Mouse (Mus musculus) spleen, embryonic (tissue): ENCODE measurements around the gene Uqcrc1.

ENCODE experiments used
- CTCF ChIA-PET: fragments of 350-600 bp; sonication (Branson Sonifier 250); formaldehyde crosslinking; loops from one replicate; lab custom pipeline; 2022; lab: Charles Lee

Uqcrc1 gene

DNA sequence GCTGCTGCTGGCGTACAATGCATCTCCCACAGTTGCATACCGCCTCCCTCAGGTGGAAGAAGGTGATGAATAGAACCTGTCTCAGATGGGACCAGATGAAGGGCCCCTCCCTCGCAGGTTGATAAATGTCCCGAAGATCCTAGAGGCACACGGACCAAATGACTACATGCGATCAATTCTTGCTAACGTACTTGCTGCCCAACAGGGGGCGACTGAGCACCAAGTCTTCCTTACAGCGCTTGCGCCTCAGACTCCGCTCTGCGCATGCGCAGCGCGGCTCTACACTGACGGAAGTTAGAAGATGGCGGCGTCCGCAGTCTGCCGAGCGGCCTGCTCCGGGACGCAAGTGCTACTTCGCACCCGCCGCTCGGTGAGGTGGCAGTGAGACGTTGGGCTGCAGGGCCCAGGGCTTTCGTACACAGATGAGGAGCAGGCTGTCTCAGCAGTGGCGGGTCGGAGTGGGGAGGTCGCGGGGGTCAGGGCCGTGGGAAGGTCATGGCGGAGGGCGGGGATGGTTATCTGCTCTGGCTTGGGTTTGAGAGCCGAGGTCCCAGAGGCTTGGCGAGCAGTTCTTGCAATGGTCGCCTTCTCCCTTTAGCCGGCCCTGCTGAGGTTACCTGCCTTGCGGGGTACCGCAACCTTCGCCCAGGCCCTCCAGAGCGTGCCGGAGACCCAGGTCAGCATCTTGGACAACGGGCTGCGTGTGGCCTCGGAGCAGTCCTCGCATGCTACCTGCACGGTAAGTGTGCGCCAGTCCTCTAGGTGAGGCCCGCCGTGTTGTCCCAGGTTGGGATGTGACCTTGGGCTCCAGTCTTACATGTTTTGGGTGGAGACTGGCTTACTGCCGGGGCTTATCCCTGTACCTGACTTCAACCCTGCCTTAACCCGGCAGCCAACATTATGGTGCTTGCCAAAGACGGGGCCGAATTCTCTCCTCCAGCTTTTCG, at the start of gene Uqcrc1:
Gene Uqcrc1, plus strand, starts transcription at position 216 of the 947 bp plus-strand sequence.
- CTCF ChIA-PET: interaction anchor here (0.7 kb wide), 1 partner anchor 101 kb away, joined by 3 read pairs; no protein-coding TSS in a partner anchor

DNA sequence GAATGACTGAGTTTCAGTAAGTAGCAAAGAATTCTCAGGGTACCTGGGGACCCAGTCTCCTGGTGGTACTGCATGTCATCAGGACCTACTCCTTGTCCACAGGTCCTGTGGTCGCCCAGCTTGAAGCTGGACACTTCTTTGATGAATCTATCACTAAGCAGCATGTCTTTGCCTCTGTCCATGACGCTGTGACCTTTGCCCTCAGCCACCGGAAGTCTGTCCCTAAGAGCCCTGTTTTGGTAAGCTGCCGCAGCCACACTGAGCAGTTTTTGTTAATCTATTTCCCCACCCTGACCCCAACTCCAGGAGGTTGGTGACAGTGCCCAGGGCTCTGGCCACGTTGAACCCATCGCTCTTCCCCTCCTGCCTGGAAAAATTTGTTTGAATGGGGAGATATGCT, 24.1 kb upstream of the Uqcrc1 start:
- CTCF ChIA-PET: no interaction called here

DNA sequence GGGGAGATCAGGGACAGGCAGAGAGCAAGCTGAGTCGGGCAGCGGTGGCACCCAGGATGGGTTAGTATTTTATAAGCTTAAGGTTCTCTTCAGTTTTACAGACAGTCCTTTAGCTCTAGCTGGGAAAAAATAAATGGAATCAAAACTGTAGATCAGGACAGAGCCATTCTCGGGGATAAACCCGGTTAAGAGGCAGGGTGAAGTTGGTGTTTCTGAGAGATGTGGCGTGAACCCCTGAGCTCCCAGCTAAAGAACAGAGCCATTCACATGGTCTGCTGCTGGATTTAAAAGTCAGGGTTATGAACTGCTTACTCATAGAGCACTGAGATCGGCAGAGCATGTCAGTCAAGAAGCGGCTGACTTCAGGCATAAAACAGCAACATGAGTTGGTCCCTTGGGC, 23.3 kb upstream of the Uqcrc1 start:
- CTCF ChIA-PET: no interaction called here

DNA sequence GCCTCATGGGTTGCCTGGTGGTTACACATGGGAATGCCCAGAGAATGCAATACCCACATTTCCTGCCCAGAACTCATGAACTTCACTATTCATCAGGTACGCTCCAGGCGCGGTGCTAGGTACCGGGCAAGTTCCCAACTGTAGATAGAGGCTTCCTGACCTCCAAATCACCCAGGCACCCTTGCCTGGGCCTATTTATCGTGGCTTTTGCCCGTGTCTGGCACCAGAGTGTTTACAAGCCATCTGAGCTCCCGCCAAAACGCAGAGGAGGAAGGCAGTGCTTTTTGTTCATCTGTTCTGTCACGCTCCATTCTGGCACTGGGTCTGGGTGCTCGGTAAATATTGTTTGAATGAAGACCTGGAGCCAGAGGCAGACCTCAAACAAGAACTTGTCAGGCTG, 22.8 kb upstream of the Uqcrc1 start:
- CTCF ChIA-PET: no interaction called here

DNA sequence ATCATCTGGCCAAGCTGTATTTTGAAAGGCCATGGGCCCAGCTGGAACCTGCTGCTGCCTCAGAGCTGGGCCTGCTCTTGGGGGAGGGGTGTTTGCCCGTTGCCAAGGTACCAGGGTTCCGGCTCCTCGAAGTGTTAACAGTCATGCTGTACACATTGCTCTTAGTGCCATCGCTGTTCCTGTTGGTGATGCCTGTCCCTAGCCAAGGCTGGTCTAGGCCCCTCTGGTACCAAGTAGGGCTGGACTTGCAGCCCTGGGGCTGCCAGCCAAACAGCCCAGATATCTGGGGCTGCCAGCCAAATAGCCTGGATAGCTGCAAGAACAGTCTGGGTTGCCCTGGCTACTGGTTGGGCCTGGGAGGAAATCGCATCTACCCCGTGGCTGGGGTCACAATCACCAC, 21.9 kb upstream of the Uqcrc1 start, which contains the start of gene Tmem89:
Gene Tmem89, plus strand, starts transcription at position 129 of the 400 bp plus-strand sequence.
- CTCF ChIA-PET: no interaction called here

DNA sequence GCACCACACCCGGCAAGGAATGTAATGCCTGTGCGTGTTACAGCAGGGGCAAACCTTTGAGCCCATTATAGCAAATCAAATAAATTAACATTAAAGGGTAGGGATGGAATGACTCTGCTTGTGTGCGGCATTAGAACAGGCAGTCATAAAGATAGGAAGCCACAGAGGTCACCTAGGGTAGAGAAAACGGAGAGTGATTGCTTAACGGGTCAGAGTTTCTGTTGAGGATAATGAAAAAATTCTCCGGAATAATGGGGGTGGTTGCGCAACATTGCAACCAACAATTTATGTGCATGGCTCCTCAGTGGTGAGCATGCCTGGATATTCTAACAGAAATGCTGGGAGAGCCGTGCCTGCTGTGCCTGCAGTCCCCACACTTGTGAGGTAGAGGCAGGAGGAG, 10.5 kb upstream of the Uqcrc1 start:
- CTCF ChIA-PET: no interaction called here

DNA sequence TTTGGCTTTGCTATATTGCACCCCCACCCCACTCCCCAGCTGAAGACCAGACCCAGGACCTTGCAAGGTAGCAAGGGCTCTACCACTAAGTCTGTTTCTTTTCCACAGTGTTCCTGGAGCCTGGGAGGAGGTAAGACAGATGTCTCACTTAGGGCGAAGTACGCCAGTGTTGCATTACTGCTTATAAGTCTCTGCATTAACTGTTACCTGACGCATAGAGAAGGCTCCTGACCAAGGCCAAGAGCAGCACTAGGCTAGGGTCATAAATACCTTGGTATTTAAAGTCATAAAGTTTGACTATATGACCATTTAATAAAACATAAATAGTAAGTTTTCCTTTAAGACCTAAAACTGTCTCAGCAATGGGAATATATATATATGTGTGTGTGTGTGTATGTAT, 8.0 kb upstream of the Uqcrc1 start:
- CTCF ChIA-PET: interaction anchor here (0.6 kb wide), 1 partner anchor 1347 kb away, joined by 6 read pairs; no protein-coding TSS in a partner anchor

DNA sequence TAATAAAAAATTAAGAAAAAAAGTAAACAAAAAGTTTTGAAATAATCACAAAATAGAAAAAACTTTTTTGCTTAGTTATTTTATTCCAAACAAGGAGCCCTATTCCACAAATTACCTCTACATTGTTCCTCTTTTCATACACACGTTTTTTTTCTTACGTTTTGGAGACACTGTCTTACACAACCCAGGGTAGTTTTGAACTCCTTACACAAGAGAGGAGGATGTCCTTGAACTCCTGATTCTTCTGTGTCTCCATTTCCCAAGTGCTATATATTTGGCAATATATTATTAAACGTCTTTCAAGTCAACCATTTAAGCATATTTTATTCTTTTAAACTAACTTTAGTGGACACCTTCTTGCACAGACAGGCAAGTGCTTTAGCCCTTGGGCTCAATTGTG, 442 bp upstream of the Uqcrc1 start:
- CTCF ChIA-PET: interaction anchor here (0.6 kb wide), 1 partner anchor 131 kb away, joined by 4 read pairs; no protein-coding TSS in a partner anchor

DNA sequence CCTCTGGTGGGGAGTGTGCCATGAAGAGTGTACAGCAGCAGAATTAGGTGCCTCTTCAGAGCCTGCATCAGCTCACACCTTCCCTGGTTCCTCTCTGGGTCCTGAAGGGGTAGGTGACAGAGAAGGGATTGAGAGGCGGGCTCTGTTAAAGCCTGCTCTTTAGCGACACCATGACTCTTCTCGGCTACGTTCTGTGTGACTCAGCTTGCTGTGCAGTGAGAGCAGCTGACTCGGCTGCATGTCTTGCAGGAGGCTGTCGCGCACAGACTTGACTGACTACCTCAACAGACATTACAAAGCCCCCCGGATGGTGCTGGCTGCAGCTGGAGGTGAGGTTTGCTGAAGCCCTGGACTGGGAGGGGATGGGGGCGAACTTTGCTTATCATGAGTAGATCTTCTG, 8.7 kb downstream of the Uqcrc1 start:
- CTCF ChIA-PET: no interaction called here

DNA sequence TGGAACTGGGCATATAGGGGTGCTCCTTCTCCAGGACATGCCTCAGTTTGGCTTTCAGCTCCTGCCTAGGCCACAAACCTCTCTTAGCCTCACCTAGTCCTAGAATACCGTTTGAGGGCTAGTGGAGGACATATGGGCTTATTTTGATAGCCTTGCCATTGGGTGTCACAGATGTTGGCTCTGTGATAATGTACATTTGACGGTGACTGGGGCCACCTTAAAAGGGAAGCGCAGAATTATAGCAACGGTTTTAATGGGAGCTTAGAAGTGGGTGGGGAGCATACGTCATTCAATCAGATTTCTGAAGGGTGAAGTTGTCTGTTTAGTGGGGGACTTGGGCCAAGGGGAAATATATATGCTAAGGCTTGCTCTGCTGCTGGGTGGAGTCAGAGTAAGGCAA, 9.2 kb downstream of the Uqcrc1 start:
- CTCF ChIA-PET: no interaction called here

DNA sequence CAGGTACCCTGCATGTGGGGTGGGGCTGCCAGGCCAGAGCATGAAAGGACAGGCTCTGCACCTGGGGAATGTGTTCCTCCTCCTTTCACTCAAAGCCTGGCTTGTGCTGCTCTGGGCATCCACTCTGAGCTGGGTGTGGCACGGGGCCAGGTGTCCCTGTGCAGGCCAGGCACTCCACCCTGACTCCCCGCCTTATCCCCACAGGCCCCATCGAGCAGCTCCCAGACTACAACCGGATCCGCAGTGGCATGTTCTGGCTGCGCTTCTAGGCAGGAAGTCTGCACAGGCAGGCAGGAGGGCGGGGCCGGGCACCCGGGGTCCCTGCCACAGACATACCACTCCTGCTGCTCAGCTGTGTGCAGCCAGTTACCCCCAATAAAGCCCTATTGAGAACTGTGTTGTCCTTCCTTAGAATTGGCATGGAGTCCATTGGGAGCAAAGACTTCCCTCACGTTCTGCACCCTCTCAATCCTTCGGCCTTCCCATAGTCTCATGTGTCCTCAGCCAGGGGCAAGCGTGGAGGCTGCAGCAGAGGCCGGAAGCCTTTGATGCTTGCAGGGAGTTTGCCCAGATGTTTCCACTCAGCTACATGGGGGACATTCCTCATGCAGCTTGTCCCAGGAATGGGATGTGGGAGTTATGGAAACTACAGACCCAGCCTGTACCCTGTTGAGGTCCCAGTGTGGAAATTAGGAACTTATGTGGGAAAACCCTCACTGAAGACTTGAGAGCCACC, 13.0 kb downstream of the Uqcrc1 start:
- CTCF ChIA-PET: no interaction called here

DNA sequence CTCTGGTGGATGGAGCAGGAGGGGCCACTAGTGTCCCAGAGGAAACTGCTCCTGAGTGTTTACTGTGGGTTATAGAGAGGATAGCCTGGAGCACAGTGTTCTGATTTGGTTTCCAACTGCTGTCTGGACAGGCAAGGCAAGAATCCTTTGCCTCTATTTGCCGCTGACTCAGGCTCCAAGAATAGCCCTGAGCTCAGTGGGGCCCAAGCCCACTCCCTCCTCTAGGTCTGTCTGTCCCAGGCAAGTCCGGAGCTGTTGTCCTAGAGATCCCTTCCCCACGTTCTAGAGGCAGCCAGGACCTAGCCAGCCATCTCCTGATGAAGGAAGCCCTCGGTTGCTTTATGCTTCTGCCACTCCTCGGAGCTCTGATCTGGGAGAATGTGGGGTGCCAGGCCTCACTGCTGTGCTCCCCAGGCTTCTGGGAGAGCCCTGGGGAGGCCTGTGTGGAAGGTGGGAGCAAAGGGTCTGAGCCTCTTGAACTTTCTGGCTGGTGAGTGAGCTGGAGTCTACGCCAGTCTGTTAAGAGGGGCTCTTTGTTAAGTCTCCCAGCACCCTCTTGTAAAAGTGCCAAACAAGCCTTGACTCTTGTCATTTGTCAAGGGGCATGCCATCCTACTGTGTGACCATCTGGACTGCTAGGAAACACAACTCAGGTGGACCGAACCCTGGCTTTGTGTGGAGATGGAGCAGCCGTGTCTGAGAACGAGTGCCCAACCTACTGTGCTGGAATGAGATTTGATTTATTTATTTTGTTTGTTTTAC, 13.7 kb downstream of the Uqcrc1 start:
- CTCF ChIA-PET: no interaction called here

DNA sequence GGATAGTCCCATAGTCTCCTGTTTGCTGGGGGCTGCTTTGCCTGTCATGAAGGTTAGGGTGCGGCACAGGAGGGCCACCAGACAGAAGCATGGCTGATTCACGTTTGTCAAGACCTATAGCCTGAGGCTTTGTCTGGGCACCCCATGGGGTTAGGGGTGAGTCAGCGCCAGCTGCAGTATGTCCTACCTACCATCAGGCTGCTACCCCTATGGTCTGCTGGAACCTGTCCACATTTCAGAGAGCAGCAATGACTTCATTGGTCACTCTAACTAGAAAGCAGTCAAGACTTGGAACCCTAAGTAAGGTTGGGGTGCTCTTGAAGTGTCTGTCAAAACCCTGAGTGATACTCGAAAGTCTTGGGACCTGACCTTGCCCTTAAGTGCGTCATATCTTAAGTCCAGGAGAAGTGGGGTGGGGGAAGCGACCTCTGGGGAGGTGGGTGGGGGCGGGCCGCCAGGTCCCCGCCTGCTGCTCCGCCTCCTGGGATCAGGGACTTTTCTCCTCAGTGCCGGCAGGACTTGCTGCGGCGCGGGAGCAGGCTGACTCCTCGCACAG, 16.7 kb downstream of the Uqcrc1 start, which contains the start of gene Col7a1:
Gene Col7a1, plus strand, starts transcription at position 506 of the 556 bp plus-strand sequence.
- CTCF ChIA-PET: no interaction called here

DNA sequence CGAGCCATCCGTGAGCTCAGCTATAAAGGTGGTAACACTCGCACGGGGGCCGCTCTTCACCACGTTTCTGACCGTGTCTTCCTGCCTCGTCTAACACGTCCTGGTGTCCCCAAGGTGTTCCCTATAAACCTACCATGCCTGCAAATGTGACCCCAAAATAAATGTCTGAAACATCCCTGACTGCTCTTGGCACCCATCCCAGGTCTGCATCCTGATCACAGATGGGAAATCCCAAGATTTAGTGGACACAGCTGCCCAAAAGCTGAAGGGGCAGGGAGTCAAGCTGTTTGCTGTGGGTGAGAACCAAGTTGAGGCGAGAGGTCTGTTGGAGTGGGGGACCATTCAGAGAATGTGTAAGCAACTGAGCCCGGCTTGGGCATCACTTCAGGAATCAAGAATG, 18.8 kb downstream of the Uqcrc1 start:
- CTCF ChIA-PET: no interaction called here

DNA sequence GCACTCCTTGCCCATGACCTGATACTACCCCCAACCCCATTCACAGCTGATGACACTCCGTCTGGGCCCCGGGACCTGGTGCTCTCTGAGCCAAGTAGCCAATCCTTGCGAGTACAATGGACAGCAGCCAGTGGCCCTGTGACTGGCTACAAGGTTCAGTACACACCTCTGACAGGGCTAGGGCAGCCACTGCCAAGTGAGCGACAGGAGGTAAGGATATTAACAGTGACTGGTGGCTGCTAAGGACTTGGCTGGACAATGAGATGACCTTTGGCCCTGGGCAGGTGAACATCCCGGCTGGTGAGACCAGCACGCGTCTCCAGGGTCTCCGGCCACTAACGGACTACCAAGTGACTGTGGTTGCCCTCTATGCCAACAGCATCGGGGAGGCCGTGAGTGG, 19.4 kb downstream of the Uqcrc1 start:
- CTCF ChIA-PET: no interaction called here

DNA sequence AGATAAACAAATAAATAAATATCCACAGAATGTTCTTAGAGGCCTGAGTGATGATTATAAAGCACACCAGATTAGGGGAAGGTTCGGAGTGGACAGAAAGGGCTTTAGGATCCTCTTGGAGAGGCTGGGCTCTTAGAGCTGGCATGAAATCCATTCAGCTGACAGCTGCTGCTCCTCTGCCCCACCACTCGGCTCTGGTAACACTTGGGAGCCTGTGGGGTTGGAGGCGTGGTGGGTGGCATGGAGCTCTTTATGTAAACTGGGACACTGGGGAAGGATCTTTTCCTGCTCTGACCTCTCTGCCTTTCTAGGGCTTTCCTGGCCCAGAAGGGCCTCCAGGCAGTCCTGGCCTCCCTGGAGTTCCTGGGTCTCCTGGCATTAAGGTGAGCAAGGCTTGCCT, 27.1 kb downstream of the Uqcrc1 start:
- CTCF ChIA-PET: no interaction called here

DNA sequence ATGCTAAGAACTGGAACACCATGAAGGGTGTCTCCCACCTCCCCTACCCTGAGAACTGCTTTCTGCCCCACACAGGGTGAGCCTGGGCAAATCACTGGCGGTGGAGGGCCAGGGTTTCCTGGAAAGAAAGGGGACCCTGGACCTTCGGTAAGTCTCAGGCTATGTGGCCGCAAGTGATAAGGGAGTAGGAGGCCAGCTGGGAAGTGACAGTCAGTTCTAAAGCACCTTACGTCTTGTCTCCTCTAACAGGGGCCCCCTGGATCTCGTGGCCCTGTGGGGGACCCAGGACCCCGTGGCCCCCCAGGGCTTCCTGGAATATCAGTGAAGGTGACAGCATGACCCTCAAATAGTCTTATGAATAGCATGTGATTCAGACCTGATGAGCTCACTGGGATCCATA, 27.9 kb downstream of the Uqcrc1 start:
- CTCF ChIA-PET: no interaction called here

DNA sequence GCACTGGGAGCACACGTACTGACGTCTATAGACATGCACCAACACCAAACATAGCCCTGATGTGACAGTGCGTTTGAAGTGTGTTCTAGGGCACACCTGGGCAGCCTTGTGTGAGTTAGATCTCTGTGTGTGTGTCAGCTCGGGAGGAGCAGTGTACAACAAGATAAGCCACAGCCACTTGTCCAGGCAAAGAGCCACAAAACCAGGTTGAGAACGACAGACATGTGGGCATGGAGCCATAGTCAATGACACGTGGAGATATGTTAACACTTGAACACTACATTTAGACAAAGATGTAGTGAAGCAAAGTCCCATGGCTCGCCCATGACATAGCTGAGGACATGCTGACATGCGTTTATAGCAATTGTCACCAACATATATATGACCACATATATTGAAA, 34.2 kb downstream of the Uqcrc1 start:
- CTCF ChIA-PET: no interaction called here

DNA sequence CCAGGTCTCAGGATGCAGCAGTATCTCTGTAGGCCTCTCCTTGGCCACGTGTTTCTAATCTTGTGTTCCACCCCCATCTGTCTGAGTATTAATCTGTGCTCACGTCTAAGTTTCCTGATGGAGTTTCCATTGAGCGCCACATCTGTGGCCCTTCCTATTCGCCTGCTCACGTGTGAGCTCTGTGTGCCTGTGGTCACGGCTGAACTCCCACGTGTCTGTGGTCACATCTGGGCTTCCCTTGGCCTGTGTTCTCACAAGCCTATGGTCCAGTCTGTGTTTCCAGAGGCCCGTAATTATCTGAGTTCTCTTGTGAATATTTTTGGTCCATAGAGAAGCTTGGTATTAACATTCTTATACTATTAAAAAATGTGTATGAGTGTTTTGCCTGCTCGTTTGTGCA, 40.0 kb downstream of the Uqcrc1 start:
- CTCF ChIA-PET: no interaction called here

DNA sequence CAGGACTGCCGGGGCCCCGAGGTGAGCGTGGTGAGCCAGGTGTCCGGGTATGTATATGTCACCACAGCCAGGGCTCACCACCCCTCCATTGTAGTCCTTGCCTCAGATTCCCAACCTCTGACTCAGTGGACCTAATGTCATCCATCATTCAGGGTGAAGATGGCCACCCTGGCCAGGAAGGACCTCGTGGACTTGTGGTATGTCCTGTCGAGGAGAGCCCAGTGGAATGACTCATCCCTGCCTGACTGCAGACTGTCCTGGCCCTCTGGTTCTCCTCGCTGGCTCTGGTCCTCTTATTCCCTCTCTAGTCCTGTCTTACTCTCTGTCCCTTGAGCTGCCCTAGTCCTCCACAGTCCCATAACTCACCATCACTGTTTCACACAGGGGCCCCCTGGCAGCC, 41.5 kb downstream of the Uqcrc1 start:
- CTCF ChIA-PET: no interaction called here

DNA sequence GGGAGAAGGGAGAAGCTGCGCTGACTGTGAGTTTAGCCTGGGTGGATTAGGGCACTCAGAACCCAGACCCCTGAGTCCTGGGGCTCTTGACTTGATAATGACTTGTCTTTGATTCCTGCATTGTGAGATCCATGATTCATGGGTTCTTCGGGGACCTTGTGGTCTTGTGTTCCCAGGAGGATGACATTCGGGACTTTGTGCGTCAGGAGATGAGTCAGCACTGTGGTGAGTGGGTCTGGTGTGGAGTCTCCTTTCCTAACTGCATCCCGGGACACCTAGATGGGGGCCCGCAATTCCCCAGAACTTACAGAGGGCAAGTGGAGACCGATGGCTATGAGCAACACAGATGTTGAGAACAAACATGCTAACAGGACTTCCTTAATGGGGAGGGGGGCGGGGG, 46.1 kb downstream of the Uqcrc1 start:
- CTCF ChIA-PET: no interaction called here
